Mouse (Mus musculus): Measurements from ENCODE around the gene Irs2.

Gene Irs2

GRCm38 (mm10) chr8:10953346-10954053, 54.8 kb downstream of the Irs2 start:
- DNase-seq (ENCODE audit: low spot score) = no peak

DNA sequence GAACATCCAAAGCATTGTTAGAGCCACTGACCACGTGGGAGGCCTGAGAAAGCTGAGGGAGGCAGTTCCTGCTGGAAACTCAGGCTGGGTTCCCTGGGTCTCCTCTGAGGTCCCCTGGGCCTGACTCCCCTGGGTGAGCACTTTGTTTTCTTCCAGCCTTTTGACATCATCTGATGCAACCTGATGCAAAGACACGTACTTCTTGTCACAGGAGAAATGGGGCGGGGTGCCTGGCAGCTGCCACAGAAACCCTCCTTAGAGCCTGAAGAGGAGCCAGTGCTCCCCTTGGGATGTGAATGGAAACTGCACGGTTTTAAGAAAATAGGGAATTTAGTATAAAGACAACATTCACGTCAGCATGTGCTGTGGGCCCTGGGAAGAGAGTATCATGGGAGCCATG, 55.6 kb downstream of the Irs2 start:
- no peak for DNase-seq (ENCODE audit: low spot score)

DNA sequence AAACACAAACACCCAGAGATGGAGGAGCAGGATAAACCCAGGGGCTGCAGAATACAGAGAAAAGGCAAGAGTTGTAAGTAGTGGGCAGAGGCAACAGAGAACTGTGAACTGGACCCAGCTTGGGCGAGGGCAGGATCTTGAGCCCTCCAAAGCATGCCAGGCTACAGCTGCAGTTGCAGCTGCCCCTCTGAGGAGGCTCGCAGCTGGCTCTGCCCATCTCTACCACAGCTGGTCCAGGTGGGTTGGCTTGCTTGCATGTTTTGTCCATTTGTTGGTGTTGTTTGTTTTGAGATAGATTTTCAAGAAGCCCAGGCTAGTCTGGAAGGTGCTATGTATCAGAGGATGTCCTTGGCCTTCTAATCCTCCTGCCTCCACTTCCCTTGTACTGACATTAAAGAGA, 56.0 kb downstream of the Irs2 start:
- no peak for DNase-seq (ENCODE audit: low spot score)

DNA sequence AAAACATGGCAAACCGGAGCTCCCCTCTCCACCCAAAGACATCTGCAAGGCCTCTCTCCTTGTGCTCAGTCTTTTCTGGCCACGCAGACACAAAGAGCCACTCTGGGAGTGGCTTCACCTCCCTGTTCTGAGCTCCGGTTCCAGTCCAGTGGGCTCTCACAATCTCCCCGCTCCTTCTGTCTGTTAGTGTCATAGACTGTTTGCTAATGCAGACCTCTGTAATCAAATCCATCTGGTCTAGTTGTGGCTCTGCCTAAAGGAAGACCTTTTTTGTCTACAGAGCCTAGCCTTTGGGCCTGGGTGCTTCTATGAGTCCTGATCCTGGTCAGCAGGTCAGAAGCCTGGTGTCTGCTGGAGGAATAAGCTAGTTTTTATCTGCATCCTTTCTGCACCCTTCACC, 56.7 kb downstream of the Irs2 start:
- DNase-seq (ENCODE audit: low spot score) = no peak

DNA sequence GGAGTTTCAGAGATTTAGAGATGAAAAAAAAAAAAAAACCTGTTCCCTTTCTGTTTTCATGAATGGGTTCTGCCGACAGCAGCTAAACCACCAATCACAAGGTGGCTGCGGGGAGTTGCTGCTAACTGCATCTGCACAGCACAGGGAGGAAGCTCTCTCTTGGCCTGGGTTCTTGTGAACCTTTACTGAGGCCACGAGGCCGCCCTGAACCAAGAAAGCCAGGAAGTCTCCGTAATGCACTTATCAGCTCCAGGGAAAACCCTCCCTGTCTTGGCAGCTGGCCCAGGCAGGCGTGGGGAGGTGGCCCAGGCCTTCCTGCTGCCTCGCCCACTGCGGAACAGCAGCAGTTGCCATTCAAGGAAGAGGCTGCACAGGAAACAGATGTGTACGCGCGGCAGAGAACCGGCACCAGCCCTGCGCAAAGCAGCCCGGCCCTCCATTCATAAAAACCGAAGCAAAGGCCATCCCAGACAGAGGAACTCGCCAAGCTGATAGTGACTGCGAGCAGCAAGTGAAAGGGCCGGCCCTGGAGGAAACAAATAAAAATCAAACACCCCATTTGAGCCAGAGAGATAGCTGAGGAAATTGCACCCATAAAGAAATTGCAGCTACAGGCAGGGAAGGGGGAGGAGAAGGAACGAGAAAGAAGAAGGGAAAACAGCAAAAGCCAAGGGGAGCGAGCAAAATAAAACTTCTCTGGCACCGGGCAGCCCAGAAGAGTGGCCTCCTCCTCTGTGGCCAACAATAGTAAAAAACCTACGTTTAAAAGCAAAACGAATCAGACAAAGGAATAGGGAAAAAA, 62.1 kb downstream of the Irs2 start:
- peak; percentile 72 for DNase-seq (ENCODE audit: low spot score)

DNA sequence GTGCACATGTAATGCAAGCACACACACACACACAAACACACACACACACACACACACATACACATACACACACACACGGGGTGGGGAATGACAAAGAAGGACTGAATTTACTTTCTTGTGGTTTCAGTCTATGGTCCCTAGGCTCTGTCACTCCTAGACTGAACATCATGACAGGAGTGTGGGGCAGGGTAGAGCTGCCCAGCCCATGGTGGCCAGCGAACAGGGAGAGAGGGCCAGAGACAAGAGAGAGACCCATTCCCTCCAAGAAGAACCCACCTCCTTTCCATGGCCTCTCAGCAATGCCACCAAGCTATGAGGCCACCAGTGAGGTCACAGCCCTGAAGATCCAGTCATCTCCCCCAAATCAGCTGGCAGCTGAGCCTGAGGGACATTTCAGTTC, 62.8 kb downstream of the Irs2 start:
- no peak for DNase-seq (ENCODE audit: low spot score)

DNA sequence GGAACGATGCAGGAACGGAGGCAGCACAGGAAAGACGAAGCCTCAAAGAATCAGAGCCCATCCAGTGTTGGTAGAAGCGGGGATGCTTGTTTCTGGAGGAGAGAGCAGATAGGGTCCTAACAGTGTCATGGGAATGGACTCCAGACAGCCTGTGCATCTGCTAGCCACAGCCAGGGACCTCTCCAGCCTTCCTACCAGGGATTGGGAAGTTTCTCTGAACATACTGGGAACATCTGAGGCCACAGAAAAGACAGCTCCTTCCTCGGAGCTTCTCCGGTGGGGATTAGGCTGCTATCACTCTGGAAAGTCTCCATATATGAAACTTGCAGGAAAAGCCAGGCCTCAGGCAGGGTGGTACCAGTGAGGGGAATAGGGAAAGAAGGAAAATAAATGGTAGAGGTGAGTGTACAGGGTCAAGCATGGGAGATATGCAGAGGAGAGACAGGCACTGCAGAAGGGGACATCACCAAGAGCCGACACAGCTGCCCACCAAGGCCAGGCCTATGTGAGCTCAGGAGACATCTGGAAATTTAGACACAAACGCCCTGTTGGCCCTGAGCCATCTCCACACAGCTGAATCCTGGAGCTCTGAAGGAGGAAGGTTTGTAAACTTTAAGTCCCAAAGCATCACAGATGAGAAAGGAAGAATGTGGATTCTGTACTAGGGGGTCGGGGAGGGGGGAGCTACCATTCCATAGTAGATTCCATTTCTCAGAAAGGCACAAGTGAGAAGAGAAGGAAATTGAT, 64.8 kb downstream of the Irs2 start:
- DNase-seq (ENCODE audit: low spot score) = no peak

- DNase-seq (ENCODE audit: low spot score) = no peak
These were observed 68.4 kb downstream of the Irs2 start for GRCm38 (mm10) chr8:10939883-10940282.

DNA sequence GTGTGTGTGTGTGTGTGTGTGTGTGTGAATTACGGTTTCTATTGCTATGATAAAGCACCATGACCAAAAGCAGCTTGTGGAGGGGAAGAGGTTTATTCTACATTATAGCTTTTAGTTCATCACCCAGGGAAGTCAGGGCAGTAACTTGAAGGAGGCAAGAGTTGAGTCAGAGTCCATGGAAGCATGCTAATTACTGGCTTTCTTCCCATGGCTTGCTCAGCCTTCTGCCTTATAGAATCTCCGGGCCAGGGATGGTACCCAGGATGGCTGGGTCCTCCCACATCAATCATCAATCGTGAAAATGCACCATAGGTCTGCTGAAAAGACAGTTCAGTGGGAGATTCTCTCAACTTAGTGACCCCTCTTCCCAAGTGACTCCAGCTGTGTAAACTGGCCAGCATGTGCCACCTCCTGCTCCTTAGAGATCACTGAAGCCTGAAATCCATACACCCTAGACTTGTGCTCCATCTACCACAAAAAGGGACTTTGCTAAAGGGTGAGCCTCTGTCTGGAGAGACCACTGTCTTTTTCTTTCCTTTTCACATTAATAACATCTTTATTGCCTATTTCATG, 69.0 kb downstream of the Irs2 start:
- DNase-seq (ENCODE audit: low spot score) = no peak

- DNase-seq (ENCODE audit: low spot score) = no peak
These were observed 70.0 kb downstream of the Irs2 start for GRCm38 (mm10) chr8:10938284-10938683.

- DNase-seq (ENCODE audit: low spot score) = no peak
These were observed 71.6 kb downstream of the Irs2 start for GRCm38 (mm10) chr8:10936646-10937045.

DNA sequence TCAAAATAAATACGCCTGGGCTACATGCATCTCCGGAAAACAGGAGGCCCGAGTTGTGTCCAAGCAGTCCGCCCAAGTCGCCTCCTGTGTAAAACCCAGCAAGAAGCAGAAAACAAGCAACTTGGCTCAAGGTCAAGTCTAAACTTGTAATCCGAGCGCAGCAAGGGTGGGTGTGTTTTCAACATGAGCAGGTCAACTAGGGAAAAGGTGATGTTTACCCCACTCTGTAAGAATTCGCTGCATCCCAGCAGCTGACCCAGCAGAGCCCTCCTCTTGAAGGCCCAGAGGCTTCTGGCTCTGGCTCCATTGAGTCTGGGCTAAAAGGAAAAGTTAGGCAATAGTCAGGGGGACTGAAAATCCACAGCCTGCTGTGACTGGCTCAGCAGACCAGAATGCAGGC, 73.0 kb downstream of the Irs2 start:
- no peak for DNase-seq (ENCODE audit: low spot score)
